Mouse (Mus musculus) heart, postnatal 0 days (tissue): Measurements from ENCODE around the gene Gm49601.

Experiments
- CTCF ChIP-seq: IDR thresholded peaks from 2 replicates; pipeline ENCODE4 v1.5.1; 2016; ENCODE audit warnings: antibody characterized with exemption, control low read depth, low read depth
- EP300 ChIP-seq: IDR thresholded peaks from 2 replicates; pipeline ENCODE4 v1.6.1; 2016; ENCODE audit warnings: antibody characterized with exemption, low read depth

GRCm38 (mm10) chr16:18623751-18624540, 2.3 kb downstream of the Gm49601 start:
- TF ChIP-seq CTCF (no peak), EP300 (no peak)
